Mouse (Mus musculus): Measurements from ENCODE around the gene Dok5.

- peak; percentile 40 for TF ChIP-seq CTCF (IDR thresholded peaks at IDR 0.05; ENCODE audit: low read depth)
- no peak for TF ChIP-seq EP300 (IDR thresholded peaks at IDR 0.05; ENCODE audit: low read depth)
Measured at GRCm38 (mm10) chr2:170864043-170864442, 132.4 kb downstream of the Dok5 start.
